Mouse (Mus musculus): ENCODE data around the gene Chst12.

- TF ChIP-seq CTCF (IDR thresholded peaks at IDR 0.05; ENCODE audit: insufficient read depth, low read length) (no peak), POLR2A (IDR thresholded peaks at IDR 0.05; ENCODE audit: borderline replicate concordance, extremely low read depth, low read depth, low read length) (no peak)
Measured at GRCm38 (mm10) chr5:140500736-140501135, 4.6 kb upstream of the Chst12 start.
